Mouse (Mus musculus) ES-Bruce4 (cell line): ENCODE data around the gene Med13l. TPM values are rescaled to one million over a fixed set of nuclear protein-coding genes. Genes with fewer than 3 reads are reported as not detected.

Experiments
- H3K27ac ChIP-seq: 2 replicates; pipeline ENCODE4 v1.5.1; 2012; ENCODE audit warnings: low read length, inconsistent platforms; ENCODE audit not compliant: insufficient read depth
- H3K27me3 ChIP-seq: 2 replicates; pipeline ENCODE4 v1.6.1; 2012; ENCODE audit warnings: mild to moderate bottlenecking, low read length, inconsistent platforms; ENCODE audit not compliant: control insufficient read depth, poor library complexity, insufficient read depth, severe bottlenecking
- H3K36me3 ChIP-seq: 2 replicates; pipeline ENCODE4 v1.6.1; 2012; ENCODE audit warnings: inconsistent platforms, mild to moderate bottlenecking, low read length, moderate library complexity; ENCODE audit not compliant: control insufficient read depth, poor library complexity, insufficient read depth, severe bottlenecking
- H3K4me1 ChIP-seq: one replicate; pipeline ENCODE4 v1.8.1; 2011; ENCODE audit warnings: low read length; ENCODE audit not compliant: control insufficient read depth, insufficient read depth
- H3K4me3 ChIP-seq: 2 replicates; pipeline ENCODE4 v1.5.1; 2011; ENCODE audit warnings: low read depth, mild to moderate bottlenecking, low read length
- H3K9ac ChIP-seq: 2 replicates; pipeline ENCODE4 v1.6.1; 2012; ENCODE audit warnings: low read depth, mild to moderate bottlenecking, inconsistent platforms; ENCODE audit not compliant: poor library complexity, severe bottlenecking
- H3K9me3 ChIP-seq: replicated peaks from 2 replicates; pipeline ENCODE4 v1.6.1; 2012; ENCODE audit warnings: mild to moderate bottlenecking, low read length, inconsistent platforms; ENCODE audit not compliant: control insufficient read depth, poor library complexity, insufficient read depth, severe bottlenecking
- CTCF ChIP-seq: IDR thresholded peaks from one replicate; pipeline ENCODE4 v1.8.1; 2011; ENCODE audit warnings: low read depth, low read length
- EP300 ChIP-seq: IDR thresholded peaks from 2 replicates; pipeline ENCODE4 v1.6.1; 2011; ENCODE audit warnings: low read depth, low read length; ENCODE audit not compliant: insufficient read depth
- POLR2A ChIP-seq: IDR thresholded peaks from one replicate; pipeline ENCODE4 v1.8.1; 2011; ENCODE audit warnings: low read length; ENCODE audit not compliant: insufficient read depth
- polyA plus RNA-seq: library from polyadenylated mRNA; stranded (reverse); fragments of >200 nt; gene quantifications from 2 replicates; pipeline ENCODE4 v1.2.4, GENCODE M21; 2011; ENCODE audit warnings: low read depth; ENCODE audit not compliant: missing spikeins, insufficient read depth, insufficient read length

Med13l gene
- polyA plus RNA-seq, 1 experiment = 43.9 TPM

DNA sequence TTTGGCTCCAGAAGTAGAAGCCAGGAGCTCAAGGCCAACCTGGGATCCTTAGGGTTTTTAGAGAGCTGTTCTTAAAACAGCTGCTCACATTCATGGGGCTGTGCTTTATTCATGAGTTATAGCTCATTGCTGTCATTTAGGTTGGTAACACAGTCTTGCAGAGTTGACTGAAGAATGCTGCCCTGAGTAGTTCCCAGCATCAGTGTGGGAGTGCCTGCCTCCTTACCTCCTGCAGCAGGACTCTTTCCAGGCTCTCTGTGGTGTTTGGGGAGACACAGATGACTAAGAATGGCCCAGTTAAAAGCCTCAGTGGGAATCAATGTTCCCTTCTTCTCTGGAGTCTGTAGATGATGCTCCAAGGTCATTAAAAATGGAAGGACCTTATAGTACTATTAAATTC lies 111.6 kb downstream of the Med13l start:
- 0 out of 2 replicates have a peak, but pooled peaks cover 6% of the 10 kb centered on the region for H3K36me3 ChIP-seq
- H3K4me3 ChIP-seq = no peak overlapping the region
- H3K27me3 ChIP-seq = no peaks in the 10 kb centered on the region
- H3K27ac ChIP-seq = no peak overlapping the region
- no peak overlapping the region for H3K9ac ChIP-seq
- no peak for TF ChIP-seq CTCF
- TF ChIP-seq EP300 = no peak
- no peak for TF ChIP-seq POLR2A
- no peaks in the 10 kb centered on the region for H3K9me3 ChIP-seq
- H3K4me1 ChIP-seq = peaks cover 4% of the 10 kb centered on the region

DNA sequence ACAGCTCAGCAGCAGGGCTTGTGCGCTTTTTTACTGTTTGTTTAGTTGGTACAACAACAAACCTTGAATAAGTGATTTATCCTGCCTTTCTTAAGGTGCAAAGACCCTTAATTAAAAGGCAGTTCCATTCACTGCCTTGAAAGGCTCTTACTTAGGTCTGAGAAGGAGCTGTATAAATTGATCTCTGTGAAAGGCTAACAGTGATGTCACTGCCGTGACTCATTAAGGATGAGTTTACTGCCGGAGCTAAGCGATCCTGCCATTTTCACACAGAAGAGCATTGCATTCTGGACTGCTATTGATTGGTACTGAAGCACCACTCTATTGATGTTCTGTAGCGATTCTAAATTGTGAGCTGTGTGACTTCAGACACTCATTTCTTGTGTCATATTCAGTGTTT lies 113.4 kb downstream of the Med13l start:
- Histone ChIP-seq H3K27ac (no peak overlapping the region), H3K4me1 (peaks cover 1% of the 10 kb centered on the region), H3K4me3 (no peak overlapping the region), H3K9me3 (no peaks in the 10 kb centered on the region), H3K9ac (no peak overlapping the region), H3K27me3 (no peaks in the 10 kb centered on the region), H3K36me3 (0 out of 2 replicates have a peak, but pooled peaks cover 6% of the 10 kb centered on the region)
- TF ChIP-seq CTCF (no peak), POLR2A (no peak), EP300 (no peak)

DNA sequence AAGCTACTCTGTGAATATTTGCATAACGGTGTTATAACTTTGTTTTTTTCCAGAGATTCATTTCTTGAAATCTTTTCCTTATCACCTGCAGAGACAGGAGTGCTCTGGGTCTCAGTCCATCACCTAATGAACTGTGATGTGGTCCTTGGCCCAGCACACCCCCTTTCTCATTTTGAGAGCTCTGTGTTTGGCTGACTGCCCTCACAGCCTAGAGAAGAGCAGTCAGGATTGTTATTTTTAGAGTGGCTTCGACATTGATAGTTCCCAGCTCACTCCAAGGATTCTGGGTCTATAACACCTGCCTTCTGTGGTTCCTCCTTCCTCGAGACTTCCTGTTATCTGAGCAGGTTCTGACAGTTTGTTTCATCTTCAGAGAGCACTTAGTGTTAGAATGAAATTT lies 113.8 kb downstream of the Med13l start:
- Histone ChIP-seq H3K4me1 (peaks cover 1% of the 10 kb centered on the region), H3K27me3 (no peaks in the 10 kb centered on the region), H3K27ac (no peak overlapping the region), H3K36me3 (0 out of 2 replicates have a peak, but pooled peaks cover 6% of the 10 kb centered on the region), H3K9ac (no peak overlapping the region), H3K4me3 (no peak overlapping the region), H3K9me3 (no peaks in the 10 kb centered on the region)
- no peak for TF ChIP-seq POLR2A
- TF ChIP-seq EP300 = no peak

DNA sequence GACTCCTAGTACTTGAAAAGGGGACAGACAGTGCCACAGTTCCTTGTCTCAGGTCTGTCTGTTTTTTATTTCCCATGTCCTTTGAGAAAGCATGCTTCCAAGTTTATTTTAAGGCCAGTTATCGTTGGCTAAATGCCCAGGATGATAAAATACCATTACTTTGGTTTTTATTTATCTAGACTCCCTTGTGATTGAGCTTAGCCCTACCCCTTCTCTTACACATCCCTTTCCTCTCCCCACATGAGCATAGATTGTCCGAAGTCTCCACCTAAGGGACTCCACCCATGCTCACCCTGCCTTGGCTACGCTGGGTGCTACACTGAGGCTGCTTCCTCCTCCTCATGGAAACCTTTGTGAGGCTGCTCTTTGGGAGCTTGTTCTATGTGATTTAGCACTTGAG lies 115.2 kb downstream of the Med13l start:
- TF ChIP-seq EP300 = no peak
- TF ChIP-seq POLR2A = no peak
- TF ChIP-seq CTCF = no peak
- H3K4me1 ChIP-seq = peaks cover 1% of the 10 kb centered on the region

DNA sequence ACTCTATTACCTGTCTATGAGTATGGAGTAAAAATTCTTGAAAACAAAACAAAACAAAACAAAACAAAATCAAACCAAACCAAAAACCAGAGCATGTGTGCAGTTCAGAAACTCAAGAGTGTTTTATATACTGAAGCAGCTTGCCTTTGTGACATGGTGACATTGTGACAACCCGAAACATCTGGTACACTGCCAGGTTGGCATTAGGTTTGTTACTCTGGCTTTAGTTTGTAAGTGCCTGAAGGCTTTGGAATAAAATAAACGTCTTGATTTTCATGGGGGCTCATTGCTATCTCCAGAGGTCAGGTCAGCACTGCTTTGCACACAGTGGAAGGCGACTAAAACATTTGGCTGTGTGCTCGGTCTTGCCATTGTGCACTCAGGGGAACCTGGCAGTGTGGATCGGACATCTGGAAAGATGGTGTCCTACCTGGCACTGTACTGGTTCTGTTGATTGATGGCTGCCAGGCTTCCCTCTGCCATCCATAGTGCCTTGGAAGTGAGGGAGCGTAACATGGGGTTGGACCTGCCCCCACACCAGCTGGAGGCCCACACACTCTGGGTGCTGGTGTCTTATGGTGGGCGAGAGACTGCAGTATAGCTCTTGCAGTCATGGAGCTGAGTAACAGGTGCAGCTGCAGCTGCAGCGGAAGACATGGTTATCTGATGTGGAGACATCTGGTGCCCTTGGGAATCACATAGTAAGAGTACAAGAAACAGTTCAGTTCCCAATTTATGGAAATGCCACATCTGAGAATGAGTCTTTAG lies 115.9 kb downstream of the Med13l start:
- no peak overlapping the region for H3K27ac ChIP-seq
- TF ChIP-seq EP300 = no peak
- TF ChIP-seq POLR2A = no peak
- TF ChIP-seq CTCF = no peak

More for the DNA sequence above, 115.2 kb downstream of the Med13l start:
- Histone ChIP-seq H3K9me3 (no peaks in the 10 kb centered on the region), H3K27me3 (no peaks in the 10 kb centered on the region), H3K27ac (no peak overlapping the region), H3K9ac (no peak overlapping the region), H3K36me3 (0 out of 2 replicates have a peak, but pooled peaks cover 6% of the 10 kb centered on the region), H3K4me3 (no peak overlapping the region)

DNA sequence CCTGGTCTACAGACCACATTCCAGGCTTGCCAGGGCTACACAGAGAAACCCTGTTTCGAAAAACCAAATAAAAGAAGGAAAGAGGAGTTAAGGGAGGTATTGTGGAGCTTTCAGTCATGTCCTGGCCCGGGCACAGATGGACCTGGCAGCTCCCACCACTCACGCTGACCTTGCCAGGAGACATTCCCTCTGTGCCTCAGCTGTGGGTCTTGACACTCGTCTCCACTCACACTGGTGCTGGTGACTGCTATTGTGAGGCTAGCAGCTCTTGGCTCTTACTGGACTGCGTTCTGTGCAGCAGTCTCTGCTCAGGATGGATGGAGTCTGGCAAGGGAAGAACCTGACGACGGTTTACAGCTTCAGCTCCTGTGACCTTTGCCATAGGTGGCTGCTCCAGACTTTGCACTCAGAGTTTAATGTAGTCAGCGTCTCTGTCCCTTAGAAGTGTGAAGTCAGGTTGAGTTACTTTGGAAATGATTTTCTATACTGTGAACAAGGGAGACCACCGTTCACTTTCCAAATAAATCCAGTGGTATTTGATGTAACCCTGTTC lies 118.9 kb downstream of the Med13l start:
- Histone ChIP-seq H3K4me1 (peaks cover 1% of the 10 kb centered on the region), H3K9ac (no peak overlapping the region), H3K27me3 (no peaks in the 10 kb centered on the region), H3K4me3 (no peak overlapping the region), H3K9me3 (no peaks in the 10 kb centered on the region), H3K36me3 (no peaks in the 10 kb centered on the region), H3K27ac (no peak overlapping the region)
- no peak for TF ChIP-seq POLR2A
- TF ChIP-seq CTCF = no peak
- no peak for TF ChIP-seq EP300

More for the DNA sequence above, 115.9 kb downstream of the Med13l start:
- no peak overlapping the region for H3K9ac ChIP-seq
- H3K27me3 ChIP-seq = no peaks in the 10 kb centered on the region
- no peak overlapping the region for H3K4me3 ChIP-seq
- peaks cover 1% of the 10 kb centered on the region for H3K4me1 ChIP-seq
- 0 out of 2 replicates have a peak, but pooled peaks cover 2% of the 10 kb centered on the region for H3K36me3 ChIP-seq
- no peaks in the 10 kb centered on the region for H3K9me3 ChIP-seq
